Mouse (Mus musculus) heart, embryonic 16.5 days (tissue): ENCODE measurements around the gene Mcm9. TPM values are rescaled to one million over a fixed set of nuclear protein-coding genes. Genes with fewer than 3 reads are reported as not detected.
"Not testable (repeated sequence)": the region's sequence is repeated elsewhere in the genome, so short reads cannot be mapped to it uniquely, and the experiment has no call there.

ENCODE experiments used
- ATAC-seq: fragments of 200-750 bp; cut with Nextera tagmentation; replicated peaks from 2 replicates; pipeline ENCODE4 v1.8.0; 2017; ENCODE audit warnings: moderate number of reproducible peaks; ENCODE audit not compliant: insufficient read depth, low FRiP score; ENCODE audit errors: extremely low read depth
- H3K27ac ChIP-seq: fragments of 300-500 bp; sonication (generic); 2 replicates; pipeline ENCODE4 v1.5.1; 2014; ENCODE audit warnings: mild to moderate bottlenecking, low read length, control low read depth, moderate library complexity
- H3K27me3 ChIP-seq: fragments of 300-500 bp; sonication (generic); 2 replicates; pipeline ENCODE4 v1.6.1; 2014; ENCODE audit warnings: low read length, mixed read lengths; ENCODE audit not compliant: control insufficient read depth, insufficient read depth
- H3K36me3 ChIP-seq: fragments of 300-500 bp; sonication (generic); 2 replicates; pipeline ENCODE4 v1.6.1; 2014; ENCODE audit not compliant: control insufficient read depth, insufficient read depth
- H3K4me1 ChIP-seq: fragments of 300-500 bp; sonication (generic); 2 replicates; pipeline ENCODE4 v1.6.1; 2014; ENCODE audit warnings: low read length, mixed read lengths; ENCODE audit not compliant: control insufficient read depth, insufficient read depth
- H3K4me2 ChIP-seq: fragments of 300-500 bp; sonication (generic); 2 replicates; pipeline ENCODE4 v1.6.1; 2014; ENCODE audit warnings: low read depth, mild to moderate bottlenecking, control low read depth, low read length
- H3K4me3 ChIP-seq: fragments of 300-500 bp; sonication (generic); 2 replicates; pipeline ENCODE4 v1.5.1; 2014; ENCODE audit warnings: mild to moderate bottlenecking, control low read depth, low read length
- H3K9ac ChIP-seq: fragments of 300-500 bp; sonication (generic); 2 replicates; pipeline ENCODE4 v1.6.1; 2014; ENCODE audit warnings: low read length, control low read depth
- H3K9me3 ChIP-seq: fragments of 300-500 bp; sonication (generic); replicated peaks from 2 replicates; pipeline ENCODE4 v1.6.1; 2016; ENCODE audit warnings: low read length; ENCODE audit not compliant: control insufficient read depth
- WGBS: fragments of 180-500 bp; shearing (Covaris S2); extraction: QIAGEN DNeasy Blood & Tissue Kit; methylation state at CpG from one replicate; pipeline ENCODE4 v1.1.7; 2014; 5-methylcytosine and 5-hydroxymethylcytosine counted together
- polyA plus RNA-seq: library from polyadenylated mRNA; unstranded; fragments of >200 nt; fragmentation: Nextera tagmentation; extraction: Ambion mirVana; gene quantifications from 2 replicates; pipeline ENCODE4 v1.2.1, GENCODE M21; 2015

Mcm9 gene
- polyA plus RNA-seq, 1 experiment from 2014 or later = 8.7 TPM

DNA sequence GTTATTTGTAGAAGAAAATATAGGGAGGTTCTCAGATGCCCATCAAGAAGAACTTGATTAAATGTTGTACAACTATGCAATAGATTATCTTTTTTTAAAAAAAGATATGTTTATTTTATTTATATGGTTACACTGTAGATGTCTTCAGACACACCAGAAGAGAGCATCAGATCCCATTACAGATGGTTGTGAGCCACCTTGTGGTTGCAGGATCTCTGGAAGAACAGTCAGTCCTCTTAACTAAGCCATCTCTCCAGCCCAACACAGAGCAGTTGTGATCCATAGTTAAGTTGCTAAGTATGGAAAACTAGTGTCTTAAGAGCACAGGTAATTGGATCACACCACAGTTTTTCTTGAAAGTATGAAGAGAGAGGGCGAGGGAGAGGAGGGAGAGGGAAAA, 117.7 kb downstream of the Mcm9 start:
- Histone ChIP-seq H3K27ac (no peak overlapping the region), H3K27me3 (no peaks in the 10 kb centered on the region), H3K4me1 (no peaks in the 10 kb centered on the region; the same call in 1 of the 2 replicates), H3K4me2 (no peak overlapping the region), H3K36me3 (no peaks in the 10 kb centered on the region), H3K4me3 (no peak overlapping the region), H3K9ac (no peak overlapping the region), H3K9me3 (no peaks in the 10 kb centered on the region)
- 100% methylated on average over 1 of the region's 1 CpGs for whole genome bisulfite sequencing
- no peak for ATAC-seq

DNA sequence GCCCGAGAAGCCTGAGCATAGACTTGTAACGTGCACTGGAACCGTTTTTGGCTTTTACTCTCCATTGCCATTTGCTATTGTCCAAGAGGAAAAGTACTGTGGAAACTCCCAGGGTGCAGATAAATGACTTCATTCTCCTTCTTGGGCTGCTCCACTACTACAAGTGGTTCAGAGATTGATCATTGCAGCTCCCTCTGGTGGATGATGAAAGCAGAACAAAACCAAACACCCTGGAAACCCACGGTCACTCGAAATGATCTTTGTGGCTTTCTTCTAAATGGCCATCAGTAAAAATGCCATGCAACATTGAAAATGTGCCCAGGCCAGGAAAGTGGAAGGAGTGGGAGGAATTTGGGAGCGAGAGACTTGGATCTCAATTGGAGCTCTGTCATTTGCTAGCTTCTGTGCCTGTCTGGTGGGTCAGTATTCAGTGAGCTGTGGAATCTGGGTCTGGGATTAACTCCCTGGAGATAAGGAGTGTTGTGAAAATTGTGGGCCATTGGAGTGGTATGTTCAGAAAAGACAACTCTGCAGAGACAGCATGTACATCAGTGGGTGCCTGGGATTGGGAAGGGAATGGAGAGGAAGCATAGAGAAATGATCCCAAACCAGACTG, 121.0 kb downstream of the Mcm9 start:
- no peak overlapping the region for H3K9ac ChIP-seq
- 25% methylated on average over 6 of the region's 6 CpGs for WGBS
- ATAC-seq = peak; percentile 70

DNA sequence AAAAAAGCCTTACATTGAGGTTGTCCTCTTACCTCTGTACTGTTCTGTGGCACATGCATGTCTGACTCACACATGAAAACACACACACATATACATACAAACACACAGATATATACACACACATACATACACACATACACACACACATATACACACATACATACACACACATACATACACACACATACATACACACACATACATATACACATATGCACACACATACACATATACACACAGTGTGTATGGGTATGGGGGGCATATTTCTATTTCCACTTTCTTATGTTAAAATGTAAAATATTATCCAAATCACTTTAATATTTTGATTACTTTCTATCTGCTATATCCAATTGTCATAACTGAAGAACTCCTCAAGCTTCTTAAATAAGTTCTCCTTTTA, 121.6 kb downstream of the Mcm9 start:
- no peak for ATAC-seq
- H3K36me3 ChIP-seq = no peaks in the 10 kb centered on the region
- no peak overlapping the region for H3K4me3 ChIP-seq
- H3K4me2 ChIP-seq = no peak overlapping the region
- H3K27me3 ChIP-seq = no peaks in the 10 kb centered on the region
- H3K9me3 ChIP-seq = no peaks in the 10 kb centered on the region
- no peaks in the 10 kb centered on the region; the same call in 1 of the 2 replicates for H3K4me1 ChIP-seq
- H3K9ac ChIP-seq = no peak overlapping the region
- no peak overlapping the region for H3K27ac ChIP-seq

More for the DNA sequence above, 121.0 kb downstream of the Mcm9 start:
- no peak overlapping the region for H3K27ac ChIP-seq
- H3K36me3 ChIP-seq = no peaks in the 10 kb centered on the region
- H3K4me3 ChIP-seq = no peak overlapping the region
- peak overlapping the region; percentile 52; the same call in 1 of the 2 replicates for H3K4me2 ChIP-seq
- no peaks in the 10 kb centered on the region; the same call in 1 of the 2 replicates for H3K4me1 ChIP-seq
- no peaks in the 10 kb centered on the region for H3K9me3 ChIP-seq
- no peaks in the 10 kb centered on the region for H3K27me3 ChIP-seq

DNA sequence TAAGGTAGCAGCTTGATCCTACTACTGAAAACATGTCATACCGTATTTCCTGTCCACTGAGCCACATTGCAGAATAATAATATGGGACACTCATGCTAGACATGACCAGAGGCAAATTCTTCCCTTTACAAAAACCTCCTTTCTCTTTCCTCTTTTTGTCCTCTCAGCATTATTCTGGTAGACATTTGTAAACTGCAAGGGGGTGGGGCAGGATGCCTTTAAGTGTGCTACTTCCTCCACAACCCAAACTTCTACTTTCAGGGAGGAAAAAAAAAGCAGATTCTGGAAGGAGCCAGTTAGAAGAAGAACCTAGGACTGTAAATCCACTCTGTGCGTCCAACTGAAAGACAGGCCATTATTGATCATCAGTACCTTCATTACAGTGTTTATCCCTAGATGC, 124.7 kb downstream of the Mcm9 start:
- 81% methylated on average over 2 of the region's 2 CpGs for WGBS
- Histone ChIP-seq H3K4me1 (peaks cover 5% of the 10 kb centered on the region; the same call in 1 of the 2 replicates), H3K4me2 (no peak overlapping the region), H3K9ac (no peak overlapping the region), H3K27ac (no peak overlapping the region), H3K36me3 (no peaks in the 10 kb centered on the region), H3K9me3 (no peaks in the 10 kb centered on the region), H3K27me3 (no peaks in the 10 kb centered on the region), H3K4me3 (no peak overlapping the region)
- no peak for ATAC-seq

DNA sequence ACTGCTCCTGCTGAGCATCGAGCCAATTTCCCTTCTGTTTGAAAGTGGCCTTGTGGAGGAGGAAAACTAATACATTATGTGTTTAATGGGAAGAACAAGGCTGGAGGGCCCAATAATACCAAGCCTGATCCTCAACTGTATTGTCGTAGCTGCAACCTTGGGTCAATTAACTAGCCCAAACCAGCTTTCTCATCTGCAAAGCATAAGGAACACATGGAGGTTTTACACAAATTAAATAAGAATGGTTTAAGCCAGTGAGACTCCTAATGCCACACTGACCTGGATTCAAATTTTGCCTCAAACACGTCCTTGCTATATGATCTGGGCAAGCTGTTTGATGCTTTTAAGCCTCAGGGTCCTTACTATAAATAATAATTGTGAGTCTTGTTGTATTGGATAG, 125.2 kb downstream of the Mcm9 start:
- 78% methylated on average over 3 of the region's 3 CpGs for WGBS
- Histone ChIP-seq H3K27ac (no peak overlapping the region), H3K36me3 (no peaks in the 10 kb centered on the region), H3K4me3 (no peak overlapping the region), H3K27me3 (no peaks in the 10 kb centered on the region), H3K9me3 (no peaks in the 10 kb centered on the region), H3K4me2 (no peak overlapping the region), H3K9ac (no peak overlapping the region), H3K4me1 (peaks cover 5% of the 10 kb centered on the region; the same call in 1 of the 2 replicates)
- ATAC-seq = no peak

DNA sequence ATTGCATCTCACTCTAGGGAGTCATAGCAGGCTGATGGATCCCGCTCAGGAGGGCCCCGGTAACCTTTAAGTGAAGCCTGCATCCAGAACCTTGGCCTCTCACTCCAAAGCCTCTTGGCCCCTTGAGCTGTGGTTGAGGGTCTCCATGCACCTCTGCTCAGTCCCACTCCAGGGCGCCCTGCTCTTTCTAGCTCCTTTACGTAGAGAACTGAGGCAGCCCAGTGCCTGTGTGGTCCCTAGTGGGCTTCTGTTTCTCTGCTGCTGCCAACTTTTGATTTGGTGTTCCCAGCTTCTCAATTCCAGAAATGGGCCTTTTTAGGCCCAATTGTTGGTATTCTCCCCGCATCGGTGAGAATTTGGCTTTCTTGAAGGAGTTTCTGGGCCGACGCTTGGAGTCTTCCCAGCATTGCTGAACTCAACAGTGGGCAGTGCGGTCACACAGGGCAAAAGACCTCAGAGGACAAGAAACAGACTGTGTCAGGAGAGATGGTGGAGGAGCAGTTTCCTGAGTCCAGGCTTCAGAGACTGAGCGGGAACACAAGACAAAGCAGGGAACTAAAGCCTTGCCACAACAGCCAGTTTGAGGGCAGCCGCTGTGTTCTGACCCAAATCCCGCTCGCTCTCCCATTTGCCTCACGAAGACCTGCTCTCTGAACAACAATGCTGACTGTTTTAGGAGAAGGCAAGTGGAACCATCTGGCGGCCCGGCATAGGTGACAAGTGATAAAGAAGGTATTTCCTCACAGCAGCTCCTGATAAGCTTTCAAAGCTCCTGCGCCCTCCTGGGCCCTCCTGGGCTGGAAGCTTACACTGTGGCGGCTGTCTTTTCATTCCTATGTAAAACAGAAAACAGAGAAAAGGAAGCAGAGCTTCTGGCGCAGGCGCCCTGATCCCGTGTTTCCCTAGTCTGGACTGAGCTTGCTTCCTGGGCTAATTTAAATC, 127.1 kb downstream of the Mcm9 start:
- Histone ChIP-seq H3K9ac (peak overlapping the region; percentile 12), H3K4me1 (peaks cover 5% of the 10 kb centered on the region; the same call in 1 of the 2 replicates), H3K27ac (peak overlapping the region; percentile 58), H3K9me3 (no peaks in the 10 kb centered on the region), H3K4me2 (peak overlapping the region; percentile 54), H3K36me3 (no peaks in the 10 kb centered on the region), H3K27me3 (no peaks in the 10 kb centered on the region), H3K4me3 (peak overlapping the region; percentile 13)
- peak; percentile 61 for ATAC-seq
- WGBS = 30% methylated on average over 21 of the region's 21 CpGs

DNA sequence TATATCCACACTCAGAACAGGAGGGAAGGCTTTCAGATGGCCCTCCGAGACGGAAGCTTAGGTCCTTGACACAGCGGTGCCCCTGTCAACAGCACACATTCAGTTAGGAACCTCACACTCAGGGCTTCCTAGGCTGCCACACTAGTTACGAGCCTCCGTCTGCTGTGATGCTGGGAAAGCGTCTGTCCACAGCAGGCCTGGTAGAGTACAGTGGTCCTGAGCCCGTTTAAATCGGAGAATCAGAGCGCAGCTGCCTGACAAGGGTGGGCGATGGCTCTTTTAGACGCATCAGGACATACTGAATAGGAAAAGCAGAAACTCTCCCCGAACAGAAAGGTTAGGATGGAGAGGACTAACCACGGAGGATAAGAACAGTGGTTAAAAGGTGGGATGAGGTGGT, 127.8 kb downstream of the Mcm9 start:
- H3K4me2 ChIP-seq = no peak overlapping the region
- no peak overlapping the region for H3K27ac ChIP-seq
- H3K36me3 ChIP-seq = no peaks in the 10 kb centered on the region
- peaks cover 5% of the 10 kb centered on the region; the same call in 1 of the 2 replicates for H3K4me1 ChIP-seq
- no peak overlapping the region for H3K9ac ChIP-seq
- no peaks in the 10 kb centered on the region for H3K27me3 ChIP-seq
- no peak for ATAC-seq
- peaks cover 4% of the 10 kb centered on the region for H3K9me3 ChIP-seq
- no peak overlapping the region for H3K4me3 ChIP-seq
- WGBS = 73% methylated on average over 13 of the region's 13 CpGs

DNA sequence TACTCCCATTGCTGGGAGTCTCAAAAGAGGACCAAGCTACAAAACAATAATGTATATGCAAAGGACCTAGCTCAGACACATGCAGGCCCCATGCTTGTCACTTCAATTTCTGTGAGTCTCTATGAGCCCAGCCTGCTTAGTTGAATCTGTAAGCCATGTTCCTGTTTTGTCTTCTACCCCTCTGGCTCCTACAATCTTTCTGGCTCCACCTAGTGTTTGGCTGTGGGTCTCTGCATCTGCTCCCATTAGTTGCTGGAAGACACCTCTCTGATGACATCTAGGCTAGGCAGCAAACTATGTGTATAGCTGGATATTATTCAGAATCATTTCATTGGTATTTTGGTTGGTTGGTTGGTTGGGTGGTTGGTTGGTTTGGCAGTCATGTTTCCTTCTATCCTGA, 130.7 kb downstream of the Mcm9 start:
- no peak for ATAC-seq
- no peaks in the 10 kb centered on the region for H3K36me3 ChIP-seq
- no peak overlapping the region for H3K4me2 ChIP-seq
- H3K27me3 ChIP-seq = no peaks in the 10 kb centered on the region
- H3K27ac ChIP-seq = no peak overlapping the region
- no peak overlapping the region for H3K9ac ChIP-seq
- peaks cover 5% of the 10 kb centered on the region; the same call in 1 of the 2 replicates for H3K4me1 ChIP-seq
- no peak overlapping the region for H3K4me3 ChIP-seq
- H3K9me3 ChIP-seq = peaks cover 4% of the 10 kb centered on the region

DNA sequence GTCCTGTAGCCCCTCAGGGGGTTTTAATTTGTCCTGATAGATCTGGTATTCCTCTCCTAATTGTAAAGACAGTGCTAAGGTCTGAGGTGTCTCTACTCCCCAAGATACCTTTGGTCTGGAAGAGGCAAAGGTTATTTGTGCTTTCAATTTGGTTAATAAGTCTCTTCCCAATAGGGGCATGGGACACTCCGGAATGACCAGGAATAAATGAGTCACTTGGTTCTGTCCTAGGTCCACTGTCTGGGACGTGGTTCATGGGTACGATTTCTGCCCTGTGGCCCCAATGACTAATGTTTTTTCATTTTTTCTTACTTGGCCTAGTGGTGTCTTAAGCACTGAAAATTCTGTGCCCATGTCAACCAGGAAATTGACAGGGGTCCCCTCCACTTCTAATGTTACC, 134.9 kb downstream of the Mcm9 start:
- not testable (repeated sequence) for H3K4me1 ChIP-seq, H3K4me2 ChIP-seq, H3K27me3 ChIP-seq, H3K36me3 ChIP-seq, H3K27ac ChIP-seq, H3K9me3 ChIP-seq, H3K9ac ChIP-seq, ATAC-seq, H3K4me3 ChIP-seq
- 95% methylated on average over 3 of the region's 3 CpGs for WGBS
